Mouse (Mus musculus): ENCODE results near the gene Ercc1.

DNA sequence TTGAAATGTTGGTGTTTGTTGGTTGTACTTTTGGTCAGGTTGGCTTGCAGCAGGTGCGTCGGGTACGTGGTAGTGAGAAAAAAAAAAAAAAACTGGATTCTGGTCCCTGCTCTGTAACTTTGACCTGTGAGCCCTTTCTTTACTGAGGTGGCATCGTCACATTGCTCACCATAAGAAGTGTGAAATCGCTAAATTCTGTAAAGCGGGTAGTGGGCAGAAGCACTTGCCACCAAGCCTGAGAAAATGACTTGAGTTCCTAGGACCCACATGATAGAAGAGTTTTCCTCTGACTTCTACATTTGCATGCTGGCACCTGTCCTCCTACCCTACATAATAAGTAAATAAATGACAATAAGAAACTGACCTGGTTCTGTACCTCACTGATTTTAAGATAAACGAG is 23.9 kb upstream of the Ercc1 start:
- no peak for TF ChIP-seq EP300 (IDR thresholded peaks at IDR 0.05; ENCODE audit: low read depth)
- no peak for TF ChIP-seq CTCF (IDR thresholded peaks at IDR 0.05; ENCODE audit: low read depth)
